Mouse (Mus musculus): ENCODE data around the gene Olfr96. TPM values are rescaled to one million over a fixed set of nuclear protein-coding genes. Genes with fewer than 3 reads are reported as not detected.

Gene Olfr96
- total RNA-seq, 1 experiment = not detected

- DNase-seq (ENCODE audit: low read depth, low spot score) = no peak
- in situ Hi-C loops (cut with MboI; ENCODE audit: low sequenced_read_pairs in 2 of 2, unreplicated experiment in 2 of 2) = no loop called here
- peaks cover 0 to 2% of the 10 kb centered on the region in 2 experiments; a peak in 1 of 4 replicates for H3K4me1 ChIP-seq (ENCODE audit: control insufficient read depth in 2 of 2, insufficient read depth in 2 of 2, low read length in 2 of 2, poor library complexity in 1 of 2)
Measured at GRCm38 (mm10) chr17:37275626-37276248, 55.8 kb downstream of the Olfr96 start.

More at GRCm38 (mm10) chr17:37275626-37276248, 55.8 kb downstream of the Olfr96 start:
- Histone ChIP-seq H3K27ac (ENCODE audit: insufficient read depth, low read depth, low read length, poor library complexity, severe bottlenecking) (no peak overlapping the region), H3K36me3 (ENCODE audit: control insufficient read depth, insufficient read depth, low read length, poor library complexity, severe bottlenecking) (no peaks in the 10 kb centered on the region), H3K9ac (ENCODE audit: insufficient read depth, low read depth, low read length, poor library complexity, severe bottlenecking) (no peak overlapping the region), H3K4me3 (ENCODE audit: insufficient read depth in 1 of 2, low read depth in 1 of 2, low read length in 2 of 2, poor library complexity in 1 of 2, severe bottlenecking in 1 of 2) (no peak overlapping the region), H3K9me3 (ENCODE audit: control insufficient read depth, insufficient read depth, low read depth, low read length) (no peaks in the 10 kb centered on the region)
- no peak for TF ChIP-seq ZNF384 (IDR thresholded peaks at IDR 0.05; ENCODE audit: low read depth, low read length)
- TF ChIP-seq CHD2 (IDR thresholded peaks at IDR 0.05; ENCODE audit: low read depth, low read length) = no peak
- TF ChIP-seq HCFC1 (IDR thresholded peaks at IDR 0.05; ENCODE audit: borderline replicate concordance, insufficient read depth, low read length) = no peak
- TF ChIP-seq ZC3H11A (IDR thresholded peaks at IDR 0.05; ENCODE audit: borderline replicate concordance, low read depth, low read length) = no peak
- TF ChIP-seq MAFK (IDR thresholded peaks at IDR 0.05; ENCODE audit: insufficient read depth, low read depth, low read length) = no peak

Other genes with a start within 250 kb of the Olfr96 start
- 14.8 and 16.9 TPM in 2 replicates for gene 2410137M14Rik, start 238.9 kb upstream of the Olfr96 start, total RNA-seq (2012; rRNA removed)
- gene H2-M5, start 230.6 kb upstream of the Olfr96 start, total RNA-seq (2012; rRNA removed) = 49.4 and 55.4 TPM in 2 replicates
- 360 and 437 TPM in 2 replicates for gene Zfp57, start 219.0 kb upstream of the Olfr96 start, total RNA-seq (2012; rRNA removed)
- gene Mog, start 196.7 kb upstream of the Olfr96 start, total RNA-seq (2012; rRNA removed) = 0.62 and 0.85 TPM in 2 replicates
- 60.9 and 106 TPM in 2 replicates for gene Gabbr1, start 174.2 kb upstream of the Olfr96 start, total RNA-seq (2012; rRNA removed)
- gene Olfr90, start 131.6 kb upstream of the Olfr96 start, total RNA-seq (2012; rRNA removed) = 0.11 and 0.22 TPM in 2 replicates
- 0.11 and 0.13 TPM in 2 replicates for gene Olfr91, start 121.9 kb upstream of the Olfr96 start, total RNA-seq (2012; rRNA removed)
- not detected in 2 replicates for gene Olfr92, start 100.1 kb upstream of the Olfr96 start, total RNA-seq (2012; rRNA removed)
- not detected in 2 replicates for gene Olfr93, start 58.7 kb upstream of the Olfr96 start, total RNA-seq (2012; rRNA removed)
- gene Ubd, start 26.3 kb upstream of the Olfr96 start, total RNA-seq (2012; rRNA removed) = not detected in 2 replicates
- gene Olfr94, start 19.2 kb upstream of the Olfr96 start, total RNA-seq (2012; rRNA removed) = not detected in 2 replicates
- not detected in 2 replicates for gene Olfr95, start 7.0 kb upstream of the Olfr96 start, total RNA-seq (2012; rRNA removed)
- gene Olfr97, start 17.2 kb downstream of the Olfr96 start, total RNA-seq (2012; rRNA removed) = not detected in 2 replicates
- not detected in 2 replicates for gene Olfr98, start 43.6 kb downstream of the Olfr96 start, total RNA-seq (2012; rRNA removed)
- 3.5 and 6.8 TPM in 2 replicates for gene H2-M3, start 50.1 kb downstream of the Olfr96 start, total RNA-seq (2012; rRNA removed)
- not detected in 2 replicates for gene Olfr99, start 63.3 kb downstream of the Olfr96 start, total RNA-seq (2012; rRNA removed)
- gene Olfr101, start 84.2 kb downstream of the Olfr96 start, total RNA-seq (2012; rRNA removed) = not detected in 2 replicates
- gene Olfr102, start 96.9 kb downstream of the Olfr96 start, total RNA-seq (2012; rRNA removed) = not detected in 2 replicates
- not detected in 2 replicates for gene Olfr103, start 119.6 kb downstream of the Olfr96 start, total RNA-seq (2012; rRNA removed)
- gene Olfr104-ps, start 139.4 kb downstream of the Olfr96 start, total RNA-seq (2012; rRNA removed) = not detected in 2 replicates
- not detected in 2 replicates for gene Olfr105-ps, start 158.9 kb downstream of the Olfr96 start, total RNA-seq (2012; rRNA removed)
- not detected in 2 replicates for gene Olfr106-ps, start 170.2 kb downstream of the Olfr96 start, total RNA-seq (2012; rRNA removed)
- not detected in 2 replicates for gene Olfr107, start 179.1 kb downstream of the Olfr96 start, total RNA-seq (2012; rRNA removed)
- not detected in 2 replicates for gene Olfr108, start 225.3 kb downstream of the Olfr96 start, total RNA-seq (2012; rRNA removed)
- not detected in 2 replicates for gene Olfr109, start 238.8 kb downstream of the Olfr96 start, total RNA-seq (2012; rRNA removed)

Data from ES-E14 (cell line).